Mouse (Mus musculus) G1E (cell line): Measurements from ENCODE around the gene Pigb.

Experiments used
- CTCF ChIP-seq: IDR thresholded peaks from 2 replicates; pipeline ENCODE4 v1.5.1; 2012; ENCODE audit warnings: low read depth, low read length, inconsistent platforms, mixed read lengths
- GATA1 ChIP-seq: IDR thresholded peaks from 2 replicates; pipeline ENCODE4 v1.6.1; 2012; ENCODE audit warnings: borderline replicate concordance, low read length, inconsistent platforms, mixed read lengths

- TF ChIP-seq CTCF, result no peak
- TF ChIP-seq GATA1, result no peak
These were observed 47.6 kb downstream of the Pigb start for GRCm38 (mm10) chr9:72992576-72992975.
